Mouse (Mus musculus): ENCODE data around the gene Gab2. TPM values are rescaled to one million over a fixed set of nuclear protein-coding genes. Genes with fewer than 3 reads are reported as not detected.
A peak's percentile ranks its signal among the peaks of the same experiment; 100 is the strongest.

The Gab2 gene
- polyA plus RNA-seq, 1 experiment from 2014 or later, result 10.1 TPM

DNA sequence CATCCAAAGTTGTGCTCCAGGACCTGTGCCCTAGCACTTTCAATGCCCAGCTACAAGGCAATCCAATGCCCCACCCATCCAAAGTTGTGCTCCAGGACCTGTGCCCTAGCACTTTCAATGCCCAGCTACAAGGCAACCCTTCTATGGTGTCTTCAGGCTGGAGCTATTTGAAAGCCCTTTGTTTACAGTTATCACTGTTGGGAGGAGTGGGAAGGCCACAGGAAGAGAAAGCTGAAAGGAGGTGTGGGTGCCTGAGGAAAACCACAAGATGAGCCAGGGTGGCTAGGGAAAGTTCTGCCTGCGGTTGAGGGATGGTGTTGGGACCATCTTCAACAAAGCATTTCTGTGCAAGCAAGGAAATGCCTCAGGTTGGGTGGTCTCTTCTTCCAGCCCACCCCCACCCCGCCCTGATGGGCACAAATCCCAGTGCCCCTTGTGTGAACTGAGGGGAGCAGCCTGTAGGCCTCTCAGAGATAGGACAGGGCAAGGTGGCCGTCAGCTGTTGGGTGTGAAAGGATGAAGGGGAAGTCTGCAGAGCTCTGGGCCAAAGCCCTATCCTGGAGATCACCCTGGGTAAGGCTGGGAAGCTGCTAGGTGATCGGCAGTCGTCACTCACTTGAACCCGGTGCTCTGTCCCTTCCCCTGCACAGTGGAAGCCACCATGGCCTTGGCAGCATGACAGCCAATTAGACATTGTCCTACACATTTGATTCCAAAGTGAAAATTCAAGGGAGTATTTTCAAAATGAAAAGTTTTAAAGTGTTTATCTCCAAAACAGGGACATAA is 251.9 kb downstream of the Gab2 start:
- Histone ChIP-seq H3K9ac (ENCODE audit: low read length) (peak overlapping the region; percentile 76; the same call in 1 of the 2 replicates), H3K27ac (ENCODE audit: low read depth, low read length) (no peak overlapping the region), H3K27me3 (replicated peaks; ENCODE audit: control insufficient read depth, insufficient read depth, low read length) (no peaks in the 10 kb centered on the region), H3K36me3 (ENCODE audit: control insufficient read depth, insufficient read depth, low read length) (no peaks in the 10 kb centered on the region), H3K4me3 (ENCODE audit: low read depth, low read length) (peak overlapping the region; percentile 77), H3K9me3 (replicated peaks; ENCODE audit: control insufficient read depth, low read length) (no peaks in the 10 kb centered on the region), H3K4me2 (ENCODE audit: low read length) (peak overlapping the region; percentile 65), H3K4me1 (ENCODE audit: control insufficient read depth, insufficient read depth, low read length) (peaks cover 12% of the 10 kb centered on the region)
- ATAC-seq (no peak), DNase-seq (ENCODE audit: low spot score) (no peak)
- WGBS, result 82% methylated on average over 6 of the region's 6 CpGs

- Histone ChIP-seq H3K4me1 (ENCODE audit: control insufficient read depth, insufficient read depth, low read length) (peaks cover 12% of the 10 kb centered on the region), H3K9ac (ENCODE audit: low read length) (no peak overlapping the region), H3K4me2 (ENCODE audit: low read length) (no peak overlapping the region), H3K9me3 (replicated peaks; ENCODE audit: control insufficient read depth, low read length) (no peaks in the 10 kb centered on the region), H3K4me3 (ENCODE audit: low read depth, low read length) (no peak overlapping the region), H3K27ac (ENCODE audit: low read depth, low read length) (no peak overlapping the region), H3K36me3 (ENCODE audit: control insufficient read depth, insufficient read depth, low read length) (no peaks in the 10 kb centered on the region), H3K27me3 (replicated peaks; ENCODE audit: control insufficient read depth, insufficient read depth, low read length) (no peaks in the 10 kb centered on the region)
- no peak for DNase-seq (ENCODE audit: low spot score)
- WGBS, result 87% methylated on average over 2 of the region's 2 CpGs
- no peak for ATAC-seq
Observed at GRCm38 (mm10) chr7:97334406-97334805, 253.0 kb downstream of the Gab2 start.

- ATAC-seq (no peak), DNase-seq (ENCODE audit: low spot score) (no peak)
- H3K9ac ChIP-seq (ENCODE audit: low read length), result no peak overlapping the region
- no peaks in the 10 kb centered on the region for H3K36me3 ChIP-seq (ENCODE audit: control insufficient read depth, insufficient read depth, low read length)
- WGBS, result 84% methylated on average over 1 of the region's 1 CpGs
- H3K4me1 ChIP-seq (ENCODE audit: control insufficient read depth, insufficient read depth, low read length), result peaks cover 7% of the 10 kb centered on the region
- H3K27ac ChIP-seq (ENCODE audit: low read depth, low read length), result no peak overlapping the region
- H3K4me2 ChIP-seq (ENCODE audit: low read length), result no peak overlapping the region
- H3K9me3 ChIP-seq (replicated peaks; ENCODE audit: control insufficient read depth, low read length), result no peaks in the 10 kb centered on the region
- no peak overlapping the region for H3K4me3 ChIP-seq (ENCODE audit: low read depth, low read length)
- no peaks in the 10 kb centered on the region for H3K27me3 ChIP-seq (replicated peaks; ENCODE audit: control insufficient read depth, insufficient read depth, low read length)
Observed at GRCm38 (mm10) chr7:97336678-97337077, 255.3 kb downstream of the Gab2 start.

DNA sequence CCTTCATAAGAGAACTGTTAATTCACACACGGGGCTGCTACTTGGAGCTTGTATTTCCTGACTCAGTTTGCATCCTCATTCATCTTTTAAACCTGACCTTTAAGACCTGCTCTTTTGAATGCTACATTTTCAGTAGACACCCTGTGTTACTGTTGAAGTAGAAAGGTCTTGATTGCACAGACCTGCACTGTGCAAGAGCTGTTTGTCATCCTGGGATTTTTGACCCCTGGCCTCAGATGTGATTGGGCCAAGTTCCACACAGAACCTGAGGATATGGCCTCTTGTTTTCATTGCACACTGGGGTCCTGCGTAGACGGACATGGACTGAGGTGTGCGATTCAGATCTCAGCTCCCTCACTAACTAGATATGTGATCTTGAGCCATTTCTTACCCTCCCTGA is 257.2 kb downstream of the Gab2 start:
- no peaks in the 10 kb centered on the region; the same call in 1 of the 2 replicates for H3K4me1 ChIP-seq (ENCODE audit: control insufficient read depth, insufficient read depth, low read length)
- WGBS, result 89% methylated on average over 4 of the region's 4 CpGs
- H3K36me3 ChIP-seq (ENCODE audit: control insufficient read depth, insufficient read depth, low read length), result no peaks in the 10 kb centered on the region
- H3K9ac ChIP-seq (ENCODE audit: low read length), result no peak overlapping the region
- no peak overlapping the region for H3K4me2 ChIP-seq (ENCODE audit: low read length)
- DNase-seq (ENCODE audit: low spot score) (no peak), ATAC-seq (no peak)
- no peak overlapping the region for H3K27ac ChIP-seq (ENCODE audit: low read depth, low read length)
- H3K4me3 ChIP-seq (ENCODE audit: low read depth, low read length), result no peak overlapping the region
- no peaks in the 10 kb centered on the region for H3K9me3 ChIP-seq (replicated peaks; ENCODE audit: control insufficient read depth, low read length)
- no peaks in the 10 kb centered on the region for H3K27me3 ChIP-seq (replicated peaks; ENCODE audit: control insufficient read depth, insufficient read depth, low read length)

GRCm38 (mm10) chr7:97339623-97340022 is 258.2 kb downstream of the Gab2 start:
- no peak overlapping the region for H3K9ac ChIP-seq (ENCODE audit: low read length)
- H3K27ac ChIP-seq (ENCODE audit: low read depth, low read length), result peak overlapping the region; percentile 52; the same call in 1 of the 2 replicates
- no peaks in the 10 kb centered on the region for H3K9me3 ChIP-seq (replicated peaks; ENCODE audit: control insufficient read depth, low read length)
- ATAC-seq, result peak; percentile 70
- H3K27me3 ChIP-seq (replicated peaks; ENCODE audit: control insufficient read depth, insufficient read depth, low read length), result no peaks in the 10 kb centered on the region
- no peak overlapping the region for H3K4me2 ChIP-seq (ENCODE audit: low read length)
- no peak overlapping the region for H3K4me3 ChIP-seq (ENCODE audit: low read depth, low read length)
- WGBS, result 76% methylated on average over 7 of the region's 7 CpGs
- H3K4me1 ChIP-seq (ENCODE audit: control insufficient read depth, insufficient read depth, low read length), result no peaks in the 10 kb centered on the region; the same call in 1 of the 2 replicates
- no peaks in the 10 kb centered on the region for H3K36me3 ChIP-seq (ENCODE audit: control insufficient read depth, insufficient read depth, low read length)
- DNase-seq (ENCODE audit: low spot score), result peak; percentile 62

DNA sequence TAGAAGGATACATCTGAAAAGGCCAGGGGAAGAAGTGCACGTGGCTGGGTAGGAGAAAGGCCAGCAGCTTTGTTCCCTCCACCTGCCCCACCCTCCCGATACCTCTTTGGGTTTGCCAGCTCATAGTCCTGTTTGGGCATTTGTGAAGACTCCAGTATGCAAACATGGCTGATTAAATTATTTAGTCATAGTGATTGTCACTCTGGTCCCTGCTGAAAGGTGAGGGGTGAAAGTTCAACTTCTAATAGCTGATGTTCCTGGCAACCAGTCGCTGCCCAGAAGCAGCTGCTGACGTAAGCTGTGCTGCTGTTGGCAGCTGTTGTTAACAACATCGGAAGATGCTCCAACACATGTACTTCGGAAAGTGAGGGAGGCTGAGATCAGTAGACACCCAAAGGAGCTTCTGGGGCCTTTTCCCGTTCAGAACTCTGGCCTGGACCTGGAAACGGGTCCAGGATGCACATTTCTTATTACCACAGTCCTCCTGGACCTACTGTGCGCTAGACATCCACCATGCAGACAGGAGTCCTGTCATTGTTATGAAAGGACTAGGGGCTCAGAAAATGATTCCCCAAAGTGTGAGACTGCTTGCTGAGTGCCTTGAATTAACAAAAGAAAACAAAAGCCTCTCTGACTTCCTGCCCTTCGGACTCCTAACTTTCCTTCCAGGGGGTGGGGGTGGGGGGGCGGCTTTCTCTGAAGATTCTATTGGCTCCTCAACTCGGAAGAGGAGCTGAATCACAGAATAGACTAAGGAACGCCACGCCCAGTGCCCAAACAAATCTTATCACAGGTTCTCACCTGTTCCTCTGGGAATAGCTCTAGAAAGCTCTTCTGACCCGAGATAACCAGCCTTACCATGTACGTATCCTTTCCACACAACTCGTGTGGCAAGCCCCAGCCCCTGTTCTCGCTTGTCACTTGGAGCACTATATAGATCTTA is 259.8 kb downstream of the Gab2 start:
- DNase-seq (ENCODE audit: low spot score), result no peak
- Histone ChIP-seq H3K27ac (ENCODE audit: low read depth, low read length) (no peak overlapping the region), H3K9me3 (replicated peaks; ENCODE audit: control insufficient read depth, low read length) (no peaks in the 10 kb centered on the region), H3K27me3 (replicated peaks; ENCODE audit: control insufficient read depth, insufficient read depth, low read length) (no peaks in the 10 kb centered on the region), H3K9ac (ENCODE audit: low read length) (no peak overlapping the region), H3K4me1 (ENCODE audit: control insufficient read depth, insufficient read depth, low read length) (no peaks in the 10 kb centered on the region; the same call in 1 of the 2 replicates), H3K4me2 (ENCODE audit: low read length) (no peak overlapping the region), H3K4me3 (ENCODE audit: low read depth, low read length) (no peak overlapping the region), H3K36me3 (ENCODE audit: control insufficient read depth, insufficient read depth, low read length) (no peaks in the 10 kb centered on the region)
- WGBS, result 67% methylated on average over 18 of the region's 18 CpGs
- no peak for ATAC-seq

DNA sequence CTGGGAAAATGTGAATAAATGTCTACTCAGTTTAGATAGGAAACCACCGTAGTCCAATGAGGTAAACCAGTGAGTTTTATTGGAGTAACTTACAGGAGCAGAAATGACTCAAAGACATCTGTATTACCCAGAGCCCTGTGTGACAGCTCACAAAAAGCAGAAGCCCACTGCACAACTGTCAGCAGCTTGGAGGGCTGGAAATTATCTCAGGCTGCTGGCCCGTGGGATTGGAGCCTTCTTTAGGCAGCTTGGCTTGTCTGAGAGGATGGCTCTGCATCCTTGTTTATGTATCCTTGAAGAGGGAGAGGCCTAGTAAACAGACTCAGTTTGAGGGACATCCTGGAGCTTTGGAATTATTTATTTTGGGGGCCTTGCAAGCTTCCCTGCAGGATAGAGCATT is 261.6 kb downstream of the Gab2 start:
- Histone ChIP-seq H3K4me2 (ENCODE audit: low read length) (no peak overlapping the region), H3K27ac (ENCODE audit: low read depth, low read length) (no peak overlapping the region), H3K36me3 (ENCODE audit: control insufficient read depth, insufficient read depth, low read length) (no peaks in the 10 kb centered on the region), H3K4me1 (ENCODE audit: control insufficient read depth, insufficient read depth, low read length) (no peaks in the 10 kb centered on the region; the same call in 1 of the 2 replicates), H3K9me3 (replicated peaks; ENCODE audit: control insufficient read depth, low read length) (no peaks in the 10 kb centered on the region), H3K4me3 (ENCODE audit: low read depth, low read length) (no peak overlapping the region), H3K9ac (ENCODE audit: low read length) (no peak overlapping the region), H3K27me3 (replicated peaks; ENCODE audit: control insufficient read depth, insufficient read depth, low read length) (no peaks in the 10 kb centered on the region)
- 80% methylated on average over 2 of the region's 2 CpGs for WGBS
- ATAC-seq (no peak), DNase-seq (ENCODE audit: low spot score) (no peak)

DNA sequence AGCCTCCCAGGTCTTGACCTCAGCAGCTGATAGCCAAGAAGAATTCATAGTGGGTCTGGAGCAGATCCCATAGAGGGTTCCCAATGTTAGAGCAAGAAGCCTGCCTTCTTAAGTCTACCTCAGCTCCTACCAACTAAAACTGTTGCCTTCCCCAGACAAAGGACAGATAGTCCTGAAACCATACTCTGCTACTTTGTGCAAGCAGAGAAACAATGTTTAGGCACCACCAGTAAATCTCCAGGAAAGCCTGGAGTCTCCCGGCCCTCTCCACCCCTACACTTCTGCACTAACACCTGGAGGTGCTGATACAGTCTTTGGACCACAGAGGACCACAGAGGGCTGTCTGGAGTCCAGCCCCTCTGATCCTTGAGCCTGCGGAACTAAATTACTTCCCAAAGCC is 263.3 kb downstream of the Gab2 start:
- Histone ChIP-seq H3K9me3 (replicated peaks; ENCODE audit: control insufficient read depth, low read length) (no peaks in the 10 kb centered on the region), H3K27me3 (replicated peaks; ENCODE audit: control insufficient read depth, insufficient read depth, low read length) (no peaks in the 10 kb centered on the region), H3K27ac (ENCODE audit: low read depth, low read length) (peak overlapping the region; percentile 61), H3K4me3 (ENCODE audit: low read depth, low read length) (no peak overlapping the region), H3K4me1 (ENCODE audit: control insufficient read depth, insufficient read depth, low read length) (no peaks in the 10 kb centered on the region), H3K9ac (ENCODE audit: low read length) (no peak overlapping the region), H3K36me3 (ENCODE audit: control insufficient read depth, insufficient read depth, low read length) (no peaks in the 10 kb centered on the region), H3K4me2 (ENCODE audit: low read length) (no peak overlapping the region)
- DNase-seq (ENCODE audit: low spot score), result no peak
- ATAC-seq, result no peak
- WGBS, result 81% methylated on average over 2 of the region's 2 CpGs

Measured in forebrain, embryonic 14.5 days (tissue).